In the genomic region with DNA sequence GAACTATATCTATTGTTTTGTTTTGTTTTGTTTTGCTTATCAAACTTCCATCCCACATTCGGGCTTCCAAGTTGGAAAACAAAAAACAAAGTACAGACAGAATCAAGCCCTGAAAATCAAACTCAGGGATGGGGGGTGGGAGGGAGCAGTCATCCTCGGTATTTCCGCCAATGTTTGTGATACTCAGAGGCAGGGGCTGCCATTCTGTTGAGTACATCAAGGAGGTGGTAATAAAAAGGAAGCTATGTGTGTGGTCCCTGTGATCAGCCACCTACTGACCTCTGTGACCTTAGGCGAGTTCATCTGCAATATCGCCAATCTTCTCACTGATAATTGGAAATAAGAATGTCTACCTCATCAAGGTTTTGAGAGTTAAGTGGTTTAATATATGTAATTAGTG, we compare ENCODE assay signal across 8 mouse cellular contexts. TPM values are rescaled to one million over a fixed set of nuclear protein-coding genes. Genes with fewer than 3 reads are reported as not detected.
A peak's percentile ranks its signal among the peaks of the same experiment; 100 is the strongest.
DNase-seq lines count a peak whose midpoint lies in the region; ATAC-seq and TF ChIP-seq lines count a peak whose summit lies in the region.

No protein-coding gene starts in this region.

- no peaks in the 10 kb centered on the region for H3K36me3 ChIP-seq in kidney, adult 2 months (ENCODE audit: control insufficient read depth, insufficient read depth, low read length)
- no peaks in the 10 kb centered on the region for H3K36me3 ChIP-seq in hindbrain, embryonic 11.5 days (ENCODE audit: control insufficient read depth, insufficient read depth, low read length)
- H3K36me3 ChIP-seq in midbrain, embryonic 11.5 days (ENCODE audit: control insufficient read depth, insufficient read depth, low read length): no peaks in the 10 kb centered on the region

- TF ChIP-seq POLR2A in kidney, adult 2 months (IDR thresholded peaks at IDR 0.05; ENCODE audit: low read depth, low read length): no peak

- no peaks in the 10 kb centered on the region for H3K27me3 ChIP-seq in kidney, adult 2 months (replicated peaks; ENCODE audit: control insufficient read depth, insufficient read depth, low read length)
- H3K27me3 ChIP-seq in hindbrain, embryonic 11.5 days (ENCODE audit: control insufficient read depth, insufficient read depth, low read length): no peaks in the 10 kb centered on the region
- no peaks in the 10 kb centered on the region for H3K27me3 ChIP-seq in midbrain, embryonic 11.5 days (ENCODE audit: control insufficient read depth, insufficient read depth, low read length)

- ATAC-seq in hindbrain, embryonic 11.5 days (ENCODE audit: low FRiP score): no peak
- ATAC-seq in midbrain, embryonic 11.5 days (ENCODE audit: low FRiP score): 0 out of 2 replicates have a peak, but pooled peaks have one; percentile 5

- H3K9me3 ChIP-seq in hindbrain, embryonic 11.5 days (ENCODE audit: control insufficient read depth, low read length): no peaks in the 10 kb centered on the region
- no peaks in the 10 kb centered on the region for H3K9me3 ChIP-seq in midbrain, embryonic 11.5 days (ENCODE audit: control insufficient read depth, low read length)

- DNase-seq in kidney, adult 2 months: no peak
- DNase-seq in kidney, adult 11 months: no peak
- DNase-seq in Muller cell, postnatal 12 days (ENCODE audit: inconsistent ontology term): peak; percentile 66
- DNase-seq in hindbrain, embryonic 11.5 days (ENCODE audit: low spot score): no peak
- no peak for DNase-seq in midbrain, embryonic 11.5 days (ENCODE audit: low spot score, missing footprints)
- no peak for DNase-seq in right cerebral cortex, adult 18-20 months
- no peak for DNase-seq in frontal cortex, postnatal 25 days (ENCODE audit: low spot score in 2 of 2)
- DNase-seq in left cerebral cortex, adult 11 months (ENCODE audit: low spot score): no peak

- no peak for TF ChIP-seq CTCF in kidney, adult 2 months (conservative IDR thresholded peaks at IDR 0.05; ENCODE audit: insufficient read depth, insufficient read length, low read depth, low read length)

- peaks cover 3% of the 10 kb centered on the region; the same call in 1 of the 2 replicates for H3K4me1 ChIP-seq in kidney, adult 2 months (ENCODE audit: control insufficient read depth, insufficient read depth, low read length)
- no peaks in the 10 kb centered on the region for H3K4me1 ChIP-seq in hindbrain, embryonic 11.5 days (replicated peaks; ENCODE audit: control insufficient read depth, insufficient read depth, low read length)
- H3K4me1 ChIP-seq in midbrain, embryonic 11.5 days (ENCODE audit: control insufficient read depth, insufficient read depth, low read length): peaks cover 11% of the 10 kb centered on the region; the same call in 1 of the 2 replicates

- 19% methylated on average over 5 of the region's 5 CpGs for WGBS in kidney, adult 2 months
- 28% methylated on average over 5 of the region's 5 CpGs for WGBS in hindbrain, embryonic 11.5 days
- WGBS in midbrain, embryonic 11.5 days: 32% methylated on average over 5 of the region's 5 CpGs

- H3K4me3 ChIP-seq in kidney, adult 2 months (ENCODE audit: insufficient read depth, low read depth, low read length): peak overlapping the region; percentile 43
- peak overlapping the region; percentile 87 for H3K4me3 ChIP-seq in hindbrain, embryonic 11.5 days (ENCODE audit: low read depth, low read length)
- H3K4me3 ChIP-seq in midbrain, embryonic 11.5 days (ENCODE audit: low read depth, low read length): peak overlapping the region; percentile 89

- H3K27ac ChIP-seq in kidney, adult 2 months (ENCODE audit: insufficient read depth, low read depth, low read length): peak overlapping the region; percentile 63
- no peak overlapping the region for H3K27ac ChIP-seq in hindbrain, embryonic 11.5 days (ENCODE audit: low read depth, low read length)
- no peak overlapping the region for H3K27ac ChIP-seq in midbrain, embryonic 11.5 days (ENCODE audit: low read depth, low read length)

- no peak overlapping the region for H3K9ac ChIP-seq in hindbrain, embryonic 11.5 days (ENCODE audit: low read depth, low read length)
- no peak overlapping the region for H3K9ac ChIP-seq in midbrain, embryonic 11.5 days (ENCODE audit: low read length)

- H3K4me2 ChIP-seq in hindbrain, embryonic 11.5 days (replicated peaks; ENCODE audit: low read depth, low read length): peak overlapping the region; percentile 77; the same call in 1 of the 2 replicates
- H3K4me2 ChIP-seq in midbrain, embryonic 11.5 days: peak overlapping the region; percentile 38

RNA-seq across cellular contexts. Expression of a gene that starts 0.3 kb away (rescaled TPM):
- 641 and 892 TPM in 2 replicates for polyA plus RNA-seq in kidney, adult 2 months (2012; rRNA removed)
- 43.7 and 48.9 TPM in 2 replicates for polyA plus RNA-seq in hindbrain, embryonic 11.5 days (2014; fragmentation: Nextera tagmentation; extraction: Ambion mirVana)
- polyA plus RNA-seq in midbrain, embryonic 11.5 days (2014; fragmentation: Nextera tagmentation; extraction: Ambion mirVana): 41.1 and 44.3 TPM in 2 replicates

RNA-seq across cellular contexts. Expression of a gene that starts 21.5 kb away (rescaled TPM):
- not detected in 2 replicates for polyA plus RNA-seq in kidney, adult 2 months (2012; rRNA removed)
- polyA plus RNA-seq in hindbrain, embryonic 11.5 days (2014; fragmentation: Nextera tagmentation; extraction: Ambion mirVana): not detected in 2 replicates
- polyA plus RNA-seq in midbrain, embryonic 11.5 days (2014; fragmentation: Nextera tagmentation; extraction: Ambion mirVana): not detected in 2 replicates

RNA-seq across cellular contexts. Expression of a gene that starts 35.2 kb away (rescaled TPM):
- 0.97 and 1.1 TPM in 2 replicates for polyA plus RNA-seq in kidney, adult 2 months (2012; rRNA removed)
- 0.08 and 0.20 TPM in 2 replicates for polyA plus RNA-seq in hindbrain, embryonic 11.5 days (2014; fragmentation: Nextera tagmentation; extraction: Ambion mirVana)
- polyA plus RNA-seq in midbrain, embryonic 11.5 days (2014; fragmentation: Nextera tagmentation; extraction: Ambion mirVana): 0.12 TPM in 1 of 2 replicates, not detected in the other

RNA-seq across cellular contexts. Expression of a gene that starts 54.2 kb away (rescaled TPM):
- polyA plus RNA-seq in kidney, adult 2 months (2012; rRNA removed): 0.02 and 0.04 TPM in 2 replicates
- 0.17 and 0.20 TPM in 2 replicates for polyA plus RNA-seq in hindbrain, embryonic 11.5 days (2014; fragmentation: Nextera tagmentation; extraction: Ambion mirVana)
- 0.04 and 0.23 TPM in 2 replicates for polyA plus RNA-seq in midbrain, embryonic 11.5 days (2014; fragmentation: Nextera tagmentation; extraction: Ambion mirVana)

Comparison
In these comparisons a context has a peak if more than half of its experiments do, and no peak if none do; other contexts are left out.
1. RNA of a gene that starts 0.3 kb away (polyA plus RNA-seq): 641 to 892 TPM in kidney, adult 2 months; 43.7 to 48.9 TPM in hindbrain, embryonic 11.5 days and 41.1 to 44.3 TPM in midbrain, embryonic 11.5 days; every median in the first group is over 10 times any median in the second.
2. Peak in every context shown above with its lines, with median percentiles within 50 percentile points of each other: H3K4me3 ChIP-seq.